Mouse (Mus musculus) lung, postnatal 0 days (tissue): ENCODE data around the gene Atp5b. TPM values are rescaled to one million over a fixed set of nuclear protein-coding genes. Genes with fewer than 3 reads are reported as not detected.
A peak's percentile ranks its signal among the peaks of the same experiment; 100 is the strongest.
"Not testable (repeated sequence)": the region's sequence is repeated elsewhere in the genome, so short reads cannot be mapped to it uniquely, and the experiment has no call there.

Source experiments
- ATAC-seq: fragments of 200-750 bp; cut with Nextera tagmentation; 2 replicates; pipeline ENCODE4 v1.8.0; 2017; ENCODE audit warnings: moderate library complexity
- DNase-seq: peaks from one replicate; pipeline ENCODE4 v3.0.0-alpha.2; 2016; ENCODE audit warnings: low spot score
- H3K27ac ChIP-seq: fragments of 300-500 bp; sonication (generic); 2 replicates; pipeline ENCODE4 v1.5.1; 2014; ENCODE audit warnings: antibody characterized with exemption, mild to moderate bottlenecking, low read length, mixed read lengths
- H3K27me3 ChIP-seq: fragments of 300-500 bp; sonication (generic); replicated peaks from 2 replicates; pipeline ENCODE4 v1.6.1; 2014; ENCODE audit warnings: low read length, mixed read lengths; ENCODE audit not compliant: insufficient read depth
- H3K36me3 ChIP-seq: fragments of 300-500 bp; sonication (generic); 2 replicates; pipeline ENCODE4 v1.6.1; 2014; ENCODE audit warnings: low read length, mixed read lengths; ENCODE audit not compliant: insufficient read depth
- H3K4me1 ChIP-seq: fragments of 300-500 bp; sonication (generic); 2 replicates; pipeline ENCODE4 v1.6.1; 2014; ENCODE audit warnings: antibody characterized with exemption, low read depth, low read length, mixed read lengths; ENCODE audit not compliant: insufficient read depth
- H3K4me2 ChIP-seq: fragments of 300-500 bp; sonication (generic); replicated peaks from 2 replicates; pipeline ENCODE4 v1.6.1; 2014; ENCODE audit warnings: low read depth, mild to moderate bottlenecking, low read length, moderate library complexity, mixed read lengths
- H3K4me3 ChIP-seq: fragments of 300-500 bp; sonication (generic); 2 replicates; pipeline ENCODE4 v1.5.1; 2014; ENCODE audit warnings: low read depth, low read length
- H3K9ac ChIP-seq: fragments of 300-500 bp; sonication (generic); replicated peaks from 2 replicates; pipeline ENCODE4 v1.6.1; 2014; ENCODE audit warnings: low read depth, mild to moderate bottlenecking
- H3K9me3 ChIP-seq: fragments of 300-500 bp; sonication (generic); 2 replicates; pipeline ENCODE4 v1.6.1; 2016; ENCODE audit warnings: low read length, mixed read lengths
- CTCF ChIP-seq: IDR thresholded peaks from 2 replicates; pipeline ENCODE4 v1.5.1; 2016; ENCODE audit warnings: antibody characterized with exemption, mild to moderate bottlenecking
- EP300 ChIP-seq: IDR thresholded peaks from 2 replicates; pipeline ENCODE4 v1.6.1; 2016; ENCODE audit warnings: antibody characterized with exemption, mild to moderate bottlenecking, control low read depth
- whole genome bisulfite sequencing: fragments of 180-500 bp; shearing (Covaris S2); extraction: QIAGEN DNeasy Blood & Tissue Kit; methylation state at CpG from one replicate; pipeline ENCODE4 v1.1.7; 2014; 5-methylcytosine and 5-hydroxymethylcytosine counted together
- polyA plus RNA-seq: library from polyadenylated mRNA; unstranded; fragments of >200 nt; fragmentation: Nextera tagmentation; extraction: Ambion mirVana; gene quantifications from 2 replicates; pipeline ENCODE4 v1.2.1, GENCODE M21; 2015

The Atp5b gene
- polyA plus RNA-seq, 1 experiment from 2014 or later, result 1,155 TPM

- no peak for DNase-seq
- Histone ChIP-seq H3K4me3 (no peak overlapping the region), H3K4me1 (no peaks in the 10 kb centered on the region), H3K36me3 (peaks cover 27% of the 10 kb centered on the region; the same call in 1 of the 2 replicates), H3K4me2 (no peak overlapping the region), H3K27me3 (no peaks in the 10 kb centered on the region), H3K9ac (no peak overlapping the region), H3K27ac (no peak overlapping the region), H3K9me3 (no peaks in the 10 kb centered on the region)
- ATAC-seq, result no peak
- no peak for TF ChIP-seq EP300
- TF ChIP-seq CTCF, result no peak
- 97% methylated on average over 5 of the region's 5 CpGs for WGBS
Measured at GRCm38 (mm10) chr10:128051589-128051988, 31.5 kb upstream of the Atp5b start.

- ATAC-seq, H3K4me2 ChIP-seq: not testable (repeated sequence)
Measured at GRCm38 (mm10) chr10:128052136-128052535, 30.9 kb upstream of the Atp5b start.

DNA sequence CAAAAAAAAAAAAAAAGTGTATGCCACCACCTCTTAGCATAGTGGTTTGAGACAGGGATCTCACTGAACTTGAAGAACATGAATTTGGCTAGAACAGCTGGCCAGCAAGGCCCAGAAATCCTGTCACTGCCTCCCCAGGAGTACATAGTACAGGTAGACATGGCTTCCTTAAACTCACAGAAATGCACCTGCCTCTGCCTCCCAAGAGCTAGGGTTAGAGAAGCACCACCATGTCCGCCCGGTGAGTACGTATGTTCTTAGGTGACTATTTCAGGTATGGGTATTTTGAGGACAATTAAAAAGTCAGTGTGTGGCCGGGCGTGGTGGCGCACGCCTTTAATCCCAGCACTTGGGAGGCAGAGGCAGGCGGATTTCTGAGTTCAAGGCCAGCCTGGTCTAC is 30.1 kb upstream of the Atp5b start:
- no peak overlapping the region for H3K27ac ChIP-seq
- H3K9me3 ChIP-seq, result no peaks in the 10 kb centered on the region
- H3K4me2 ChIP-seq, result no peak overlapping the region
- H3K27me3 ChIP-seq, result no peaks in the 10 kb centered on the region
- peaks cover 22% of the 10 kb centered on the region; the same call in 1 of the 2 replicates for H3K36me3 ChIP-seq
- 96% methylated on average over 8 of the region's 8 CpGs for WGBS
- no peak overlapping the region for H3K9ac ChIP-seq
- peaks cover 5% of the 10 kb centered on the region; the same call in 1 of the 2 replicates for H3K4me1 ChIP-seq
- ATAC-seq (no peak), DNase-seq (no peak)
- TF ChIP-seq EP300 (no peak), CTCF (no peak)
- H3K4me3 ChIP-seq, result no peak overlapping the region

More at GRCm38 (mm10) chr10:128052136-128052535, 30.9 kb upstream of the Atp5b start:
- not testable (repeated sequence) for H3K27ac ChIP-seq, H3K9ac ChIP-seq, H3K9me3 ChIP-seq, DNase-seq, H3K4me1 ChIP-seq, H3K27me3 ChIP-seq, H3K4me3 ChIP-seq
- H3K36me3 ChIP-seq, result peaks cover 24% of the 10 kb centered on the region; the same call in 1 of the 2 replicates
- 94% methylated on average over 1 of the region's 2 CpGs for WGBS

- WGBS, result under 1% methylated on average over 18 of the region's 18 CpGs
- H3K4me1 ChIP-seq, result peaks cover 18% of the 10 kb centered on the region; the same call in 1 of the 2 replicates
- no peaks in the 10 kb centered on the region for H3K9me3 ChIP-seq
- H3K27ac ChIP-seq, result peak overlapping the region; percentile 86
- peak overlapping the region; percentile 59 for H3K4me3 ChIP-seq
- H3K9ac ChIP-seq, result peak overlapping the region; percentile 69
- H3K27me3 ChIP-seq, result no peaks in the 10 kb centered on the region
- peak; percentile 17 for TF ChIP-seq CTCF
- TF ChIP-seq EP300, result no peak
- no peaks in the 10 kb centered on the region for H3K36me3 ChIP-seq
- H3K4me2 ChIP-seq, result peak overlapping the region; percentile 92
- no peak for ATAC-seq
- peak; percentile 61 for DNase-seq
Measured at GRCm38 (mm10) chr10:128058184-128058583, 24.9 kb upstream of the Atp5b start.

DNA sequence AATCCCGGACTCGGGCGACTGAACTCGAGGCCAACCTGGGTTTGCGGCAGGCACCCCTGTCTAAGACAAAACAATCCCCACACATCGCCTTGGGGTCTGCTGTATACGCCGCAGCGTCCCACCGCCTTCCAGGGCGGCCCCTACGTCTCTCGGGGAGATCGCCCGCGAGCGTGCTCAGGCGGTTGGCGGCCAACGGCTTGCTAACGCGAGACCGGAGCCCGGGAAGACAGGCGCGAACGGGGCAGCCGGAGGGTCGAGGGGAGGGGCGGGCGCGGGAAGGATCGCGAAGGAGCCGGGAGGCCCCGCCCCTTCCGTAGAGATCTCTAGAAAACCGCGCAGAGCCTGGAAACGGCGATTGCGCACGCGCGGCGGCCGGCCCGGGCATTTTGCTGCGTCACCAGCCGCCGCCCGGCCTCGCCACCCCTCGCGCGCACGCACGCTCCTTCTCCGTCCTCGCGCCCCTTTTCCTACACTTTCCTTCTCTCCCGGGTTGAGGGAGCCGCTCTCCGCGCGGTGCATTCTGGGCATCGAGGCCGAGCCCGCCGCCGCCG is 24.4 kb upstream of the Atp5b start, which contains the start of gene Ptges3:
Ptges3 (plus strand) TSS at position 354 of the 551 bp plus-strand sequence.
- peak; percentile 99 for DNase-seq
- H3K36me3 ChIP-seq, result no peaks in the 10 kb centered on the region
- 0% methylated on average over 58 of the region's 72 CpGs for WGBS
- peaks cover 18% of the 10 kb centered on the region; the same call in 1 of the 2 replicates for H3K4me1 ChIP-seq
- peak within 1 kb of the TSS; percentile 69 for H3K9ac ChIP-seq
- H3K4me2 ChIP-seq, result peak within 1 kb of the TSS; percentile 92
- peak within 1 kb of the TSS; percentile 59 for H3K4me3 ChIP-seq
- ATAC-seq, result peak; percentile 94
- H3K27me3 ChIP-seq, result no peaks in the 10 kb centered on the region
- H3K9me3 ChIP-seq, result no peaks in the 10 kb centered on the region
- peak within 1 kb of the TSS; percentile 86 for H3K27ac ChIP-seq
- TF ChIP-seq EP300 (no peak), CTCF (peak; percentile 1; the same call in 1 of the 2 replicates)

- Histone ChIP-seq H3K9me3 (no peaks in the 10 kb centered on the region), H3K4me1 (peaks cover 18% of the 10 kb centered on the region; the same call in 1 of the 2 replicates), H3K9ac (peak overlapping the region; percentile 69), H3K4me3 (peak overlapping the region; percentile 59), H3K4me2 (peak overlapping the region; percentile 92), H3K27me3 (no peaks in the 10 kb centered on the region), H3K27ac (peak overlapping the region; percentile 86), H3K36me3 (no peaks in the 10 kb centered on the region)
- peak; percentile 36 for ATAC-seq
- WGBS, result under 1% methylated on average over 52 of the region's 62 CpGs
- TF ChIP-seq CTCF (peak; percentile 49), EP300 (no peak)
- DNase-seq, result peak; percentile 86
Measured at GRCm38 (mm10) chr10:128059207-128059981, 23.7 kb upstream of the Atp5b start.
